Mouse (Mus musculus) CD4-positive helper T cell, adult 2 months (primary cell): Measurements from ENCODE around the gene Tmc7.

Source experiments
- DNase-seq: peaks from one replicate; pipeline ENCODE4 v3.0.0-alpha.2; 2012; ENCODE audit warnings: low read depth, missing footprints, low spot score

Gene Tmc7

GRCm38 (mm10) chr7:118584257-118584907 lies at the start of gene Tmc7:
TSS of gene Tmc7 (minus strand) at chr7:118584736.
- peak; percentile 16 for DNase-seq

- DNase-seq: no peak
These were observed 49.4 kb upstream of the Tmc7 start for GRCm38 (mm10) chr7:118633951-118634350.

- DNase-seq: no peak
These were observed 48.6 kb upstream of the Tmc7 start for GRCm38 (mm10) chr7:118633094-118633493.

- DNase-seq: no peak
These were observed 43.2 kb upstream of the Tmc7 start for GRCm38 (mm10) chr7:118627550-118628298.

- DNase-seq: no peak
These were observed 36.6 kb upstream of the Tmc7 start for GRCm38 (mm10) chr7:118621094-118621493.

GRCm38 (mm10) chr7:118620243-118620906 lies 35.8 kb upstream of the Tmc7 start:
- no peak for DNase-seq

GRCm38 (mm10) chr7:118618104-118618503 lies 33.6 kb upstream of the Tmc7 start:
- no peak for DNase-seq

GRCm38 (mm10) chr7:118614076-118614475 lies 29.5 kb upstream of the Tmc7 start:
- no peak for DNase-seq

GRCm38 (mm10) chr7:118611933-118612332 lies 27.4 kb upstream of the Tmc7 start:
- no peak for DNase-seq

- DNase-seq: no peak
These were observed 26.7 kb upstream of the Tmc7 start for GRCm38 (mm10) chr7:118611185-118611749.

- DNase-seq: no peak
These were observed 26.2 kb upstream of the Tmc7 start for GRCm38 (mm10) chr7:118610721-118611120.

- no peak for DNase-seq
These were observed 25.3 kb upstream of the Tmc7 start for GRCm38 (mm10) chr7:118609815-118610214.

- no peak for DNase-seq
These were observed 20.3 kb upstream of the Tmc7 start for GRCm38 (mm10) chr7:118604842-118605241.

GRCm38 (mm10) chr7:118599954-118600631 lies 15.6 kb upstream of the Tmc7 start:
- no peak for DNase-seq

GRCm38 (mm10) chr7:118597201-118597600 lies 12.7 kb upstream of the Tmc7 start, which contains the start of gene Tmc5:
TSS of gene Tmc5 (plus strand) at chr7:118597297.
- DNase-seq: no peak

GRCm38 (mm10) chr7:118596271-118596670 lies 11.7 kb upstream of the Tmc7 start:
- DNase-seq: no peak

- peak; percentile 64 for DNase-seq
These were observed 10.7 kb upstream of the Tmc7 start for GRCm38 (mm10) chr7:118595228-118595627.

- DNase-seq: no peak
These were observed 10.1 kb upstream of the Tmc7 start for GRCm38 (mm10) chr7:118594611-118595010.

GRCm38 (mm10) chr7:118593567-118594407 lies 9.3 kb upstream of the Tmc7 start:
- no peak for DNase-seq

- DNase-seq: no peak
These were observed 7.6 kb upstream of the Tmc7 start for GRCm38 (mm10) chr7:118592146-118592545.
